Mouse (Mus musculus): ENCODE results near the gene Cox6a2. TPM values are rescaled to one million over a fixed set of nuclear protein-coding genes. Genes with fewer than 3 reads are reported as not detected.

Cox6a2 gene
- polyA plus RNA-seq, 1 experiment from 2014 or later: 0.90 TPM

Other genes with a start within 250 kb of the Cox6a2 start
- gene Fus, start 238.9 kb downstream of the Cox6a2 start, polyA plus RNA-seq (2015; fragmentation: Nextera tagmentation; extraction: Ambion mirVana): 120 and 132 TPM in 2 replicates
- 537 and 545 TPM in 2 replicates for gene Pycard, start 212.5 kb downstream of the Cox6a2 start, polyA plus RNA-seq (2015; fragmentation: Nextera tagmentation; extraction: Ambion mirVana)
- gene Trim72, start 202.4 kb downstream of the Cox6a2 start, polyA plus RNA-seq (2015; fragmentation: Nextera tagmentation; extraction: Ambion mirVana): 0.29 and 0.47 TPM in 2 replicates
- gene Itgam, start 143.7 kb downstream of the Cox6a2 start, polyA plus RNA-seq (2015; fragmentation: Nextera tagmentation; extraction: Ambion mirVana): 0.70 and 0.88 TPM in 2 replicates
- gene Gm49368, start 143.7 kb downstream of the Cox6a2 start, polyA plus RNA-seq (2015; fragmentation: Nextera tagmentation; extraction: Ambion mirVana): not detected in 2 replicates
- 1.6 TPM in 2 replicates for gene Itgax, start 76.8 kb downstream of the Cox6a2 start, polyA plus RNA-seq (2015; fragmentation: Nextera tagmentation; extraction: Ambion mirVana)
- gene Itgad, start 52.0 kb downstream of the Cox6a2 start, polyA plus RNA-seq (2015; fragmentation: Nextera tagmentation; extraction: Ambion mirVana): not detected in 2 replicates
- gene Armc5, start 31.0 kb upstream of the Cox6a2 start, polyA plus RNA-seq (2015; fragmentation: Nextera tagmentation; extraction: Ambion mirVana): 12.1 and 14.0 TPM in 2 replicates
- 3.6 and 4.2 TPM in 2 replicates for gene 9130023H24Rik, start 31.6 kb upstream of the Cox6a2 start, polyA plus RNA-seq (2015; fragmentation: Nextera tagmentation; extraction: Ambion mirVana)
- gene Tgfb1i1, start 40.4 kb upstream of the Cox6a2 start, polyA plus RNA-seq (2015; fragmentation: Nextera tagmentation; extraction: Ambion mirVana): 111 and 113 TPM in 2 replicates
- gene Slc5a2, start 59.3 kb upstream of the Cox6a2 start, polyA plus RNA-seq (2015; fragmentation: Nextera tagmentation; extraction: Ambion mirVana): not detected in 2 replicates
- gene BC017158, start 91.8 kb upstream of the Cox6a2 start, polyA plus RNA-seq (2015; fragmentation: Nextera tagmentation; extraction: Ambion mirVana): 32.6 and 34.7 TPM in 2 replicates
- 20.9 and 23.8 TPM in 2 replicates for gene Rgs10, start 212.4 kb upstream of the Cox6a2 start, polyA plus RNA-seq (2015; fragmentation: Nextera tagmentation; extraction: Ambion mirVana)

Measured in intestine, postnatal 0 days (tissue).